Mouse (Mus musculus): ENCODE measurements around the gene Hist1h3e. TPM values are rescaled to one million over a fixed set of nuclear protein-coding genes. Genes with fewer than 3 reads are reported as not detected.
A peak's percentile ranks its signal among the peaks of the same experiment; 100 is the strongest.
"Not testable (repeated sequence)": the region's sequence is repeated elsewhere in the genome, so short reads cannot be mapped to it uniquely, and the experiment has no call there.

Hist1h3e gene
- polyA plus RNA-seq, 1 experiment from 2014 or later: 0.85 TPM

- ATAC-seq: no peak
- WGBS: 81% methylated on average over 7 of the region's 7 CpGs
- H3K9ac ChIP-seq (ENCODE audit: low read depth, low read length): no peak overlapping the region
- H3K27me3 ChIP-seq (replicated peaks; ENCODE audit: control insufficient read depth, insufficient read depth, low read length): no peaks in the 10 kb centered on the region
- H3K27ac ChIP-seq (ENCODE audit: low read depth, low read length): no peak overlapping the region
- H3K9me3 ChIP-seq (ENCODE audit: control insufficient read depth, low read length): no peaks in the 10 kb centered on the region
- no peak overlapping the region for H3K4me3 ChIP-seq (ENCODE audit: low read length)
- no peaks in the 10 kb centered on the region for H3K36me3 ChIP-seq (ENCODE audit: control insufficient read depth, insufficient read depth, low read length)
- H3K4me1 ChIP-seq (ENCODE audit: control insufficient read depth, insufficient read depth, low read depth, low read length): no peaks in the 10 kb centered on the region
- no peak overlapping the region for H3K4me2 ChIP-seq (ENCODE audit: low read length)
These were observed 33.6 kb upstream of the Hist1h3e start for GRCm38 (mm10) chr13:23595622-23596372.

- Histone ChIP-seq H3K4me3 (ENCODE audit: low read length) (no peak overlapping the region), H3K36me3 (ENCODE audit: control insufficient read depth, insufficient read depth, low read length) (no peaks in the 10 kb centered on the region), H3K27ac (ENCODE audit: low read depth, low read length) (no peak overlapping the region), H3K27me3 (replicated peaks; ENCODE audit: control insufficient read depth, insufficient read depth, low read length) (no peaks in the 10 kb centered on the region), H3K9ac (ENCODE audit: low read depth, low read length) (no peak overlapping the region), H3K4me1 (ENCODE audit: control insufficient read depth, insufficient read depth, low read depth, low read length) (no peaks in the 10 kb centered on the region), H3K9me3 (ENCODE audit: control insufficient read depth, low read length) (no peaks in the 10 kb centered on the region), H3K4me2 (ENCODE audit: low read length) (no peak overlapping the region)
- no peak for ATAC-seq
- WGBS: 92% methylated on average over 2 of the region's 2 CpGs
These were observed 33.0 kb upstream of the Hist1h3e start for GRCm38 (mm10) chr13:23595185-23595584.

GRCm38 (mm10) chr13:23593051-23593770 lies 31.0 kb upstream of the Hist1h3e start:
- 85% methylated on average over 5 of the region's 5 CpGs for WGBS
- H3K4me2 ChIP-seq (ENCODE audit: low read length): no peak overlapping the region
- H3K4me1 ChIP-seq (ENCODE audit: control insufficient read depth, insufficient read depth, low read depth, low read length): no peaks in the 10 kb centered on the region
- no peaks in the 10 kb centered on the region for H3K27me3 ChIP-seq (replicated peaks; ENCODE audit: control insufficient read depth, insufficient read depth, low read length)
- H3K9ac ChIP-seq (ENCODE audit: low read depth, low read length): no peak overlapping the region
- no peaks in the 10 kb centered on the region for H3K9me3 ChIP-seq (ENCODE audit: control insufficient read depth, low read length)
- H3K27ac ChIP-seq (ENCODE audit: low read depth, low read length): no peak overlapping the region
- no peak for ATAC-seq
- H3K36me3 ChIP-seq (ENCODE audit: control insufficient read depth, insufficient read depth, low read length): no peaks in the 10 kb centered on the region
- H3K4me3 ChIP-seq (ENCODE audit: low read length): no peak overlapping the region

- Histone ChIP-seq H3K27me3 (replicated peaks; ENCODE audit: control insufficient read depth, insufficient read depth, low read length) (no peaks in the 10 kb centered on the region), H3K27ac (ENCODE audit: low read depth, low read length) (no peak overlapping the region), H3K4me1 (ENCODE audit: control insufficient read depth, insufficient read depth, low read depth, low read length) (no peaks in the 10 kb centered on the region), H3K4me2 (ENCODE audit: low read length) (no peak overlapping the region), H3K9ac (ENCODE audit: low read depth, low read length) (no peak overlapping the region), H3K36me3 (ENCODE audit: control insufficient read depth, insufficient read depth, low read length) (no peaks in the 10 kb centered on the region), H3K4me3 (ENCODE audit: low read length) (no peak overlapping the region), H3K9me3 (ENCODE audit: control insufficient read depth, low read length) (no peaks in the 10 kb centered on the region)
- 81% methylated on average over 7 of the region's 7 CpGs for WGBS
- no peak for ATAC-seq
These were observed 30.4 kb upstream of the Hist1h3e start for GRCm38 (mm10) chr13:23592614-23593013.

GRCm38 (mm10) chr13:23591886-23592285 lies 29.7 kb upstream of the Hist1h3e start:
- not testable (repeated sequence) for H3K27me3 ChIP-seq (replicated peaks; ENCODE audit: control insufficient read depth, insufficient read depth, low read length); H3K4me3 ChIP-seq (ENCODE audit: low read length); H3K36me3 ChIP-seq (ENCODE audit: control insufficient read depth, insufficient read depth, low read length); ATAC-seq; H3K4me1 ChIP-seq (ENCODE audit: control insufficient read depth, insufficient read depth, low read depth, low read length); H3K4me2 ChIP-seq (ENCODE audit: low read length); H3K27ac ChIP-seq (ENCODE audit: low read depth, low read length); H3K9ac ChIP-seq (ENCODE audit: low read depth, low read length); H3K9me3 ChIP-seq (ENCODE audit: control insufficient read depth, low read length)
- 91% methylated on average over 7 of the region's 7 CpGs for WGBS

- 97% methylated on average over 7 of the region's 7 CpGs for WGBS
These were observed 29.0 kb upstream of the Hist1h3e start for GRCm38 (mm10) chr13:23591206-23591605.

GRCm38 (mm10) chr13:23586940-23587225 lies 24.7 kb upstream of the Hist1h3e start:
- H3K27me3 ChIP-seq (replicated peaks; ENCODE audit: control insufficient read depth, insufficient read depth, low read length): no peaks in the 10 kb centered on the region
- H3K9ac ChIP-seq (ENCODE audit: low read depth, low read length): peak overlapping the region; percentile 48; the same call in 1 of the 2 replicates
- no peaks in the 10 kb centered on the region for H3K9me3 ChIP-seq (ENCODE audit: control insufficient read depth, low read length)
- peak overlapping the region; percentile 32 for H3K4me3 ChIP-seq (ENCODE audit: low read length)
- no peak for ATAC-seq
- H3K27ac ChIP-seq (ENCODE audit: low read depth, low read length): peak overlapping the region; percentile 75
- H3K4me2 ChIP-seq (ENCODE audit: low read length): peak overlapping the region; percentile 66
- 2% methylated on average over 1 of the region's 1 CpGs for WGBS
- H3K4me1 ChIP-seq (ENCODE audit: control insufficient read depth, insufficient read depth, low read depth, low read length): peaks cover 17% of the 10 kb centered on the region
- no peaks in the 10 kb centered on the region for H3K36me3 ChIP-seq (ENCODE audit: control insufficient read depth, insufficient read depth, low read length)

More at GRCm38 (mm10) chr13:23591206-23591605, 29.0 kb upstream of the Hist1h3e start:
- no peaks in the 10 kb centered on the region for H3K9me3 ChIP-seq (ENCODE audit: control insufficient read depth, low read length)
- no peak overlapping the region for H3K4me3 ChIP-seq (ENCODE audit: low read length)
- no peaks in the 10 kb centered on the region for H3K36me3 ChIP-seq (ENCODE audit: control insufficient read depth, insufficient read depth, low read length)
- H3K4me2 ChIP-seq (ENCODE audit: low read length): no peak overlapping the region
- no peak overlapping the region for H3K27ac ChIP-seq (ENCODE audit: low read depth, low read length)
- H3K9ac ChIP-seq (ENCODE audit: low read depth, low read length): no peak overlapping the region
- ATAC-seq: no peak
- no peaks in the 10 kb centered on the region for H3K27me3 ChIP-seq (replicated peaks; ENCODE audit: control insufficient read depth, insufficient read depth, low read length)
- peaks cover 7% of the 10 kb centered on the region for H3K4me1 ChIP-seq (ENCODE audit: control insufficient read depth, insufficient read depth, low read depth, low read length)

- Histone ChIP-seq H3K4me1 (ENCODE audit: control insufficient read depth, insufficient read depth, low read depth, low read length) (peaks cover 18% of the 10 kb centered on the region), H3K4me3 (ENCODE audit: low read length) (peak overlapping the region; percentile 50), H3K36me3 (ENCODE audit: control insufficient read depth, insufficient read depth, low read length) (no peaks in the 10 kb centered on the region), H3K9me3 (ENCODE audit: control insufficient read depth, low read length) (no peaks in the 10 kb centered on the region), H3K9ac (ENCODE audit: low read depth, low read length) (peak overlapping the region; percentile 48), H3K27me3 (replicated peaks; ENCODE audit: control insufficient read depth, insufficient read depth, low read length) (no peaks in the 10 kb centered on the region), H3K27ac (ENCODE audit: low read depth, low read length) (peak overlapping the region; percentile 75), H3K4me2 (ENCODE audit: low read length) (peak overlapping the region; percentile 66)
- 1% methylated on average over 22 of the region's 22 CpGs for WGBS
- no peak for ATAC-seq
These were observed 24.1 kb upstream of the Hist1h3e start for GRCm38 (mm10) chr13:23586099-23586939.

Measured in hindbrain, embryonic 16.5 days (tissue).